Mouse (Mus musculus) MEL (cell line): ENCODE results near the gene Pan2. TPM values are rescaled to one million over a fixed set of nuclear protein-coding genes. Genes with fewer than 3 reads are reported as not detected.
"Not testable (repeated sequence)": the region's sequence is repeated elsewhere in the genome, so short reads cannot be mapped to it uniquely, and the experiment has no call there.

ENCODE experiments used
- DNase-seq: peaks from one replicate; pipeline ENCODE4 v3.0.0; 2011; ENCODE audit warnings: low read depth, low spot score
- H3K27ac ChIP-seq: 2 replicates; pipeline ENCODE4 v1.5.1; 2012; ENCODE audit warnings: low read depth, mild to moderate bottlenecking, control low read depth, low read length, moderate library complexity; ENCODE audit not compliant: control insufficient read depth
- H3K27me3 ChIP-seq, 2 experiments: fragments of 150-350 bp in 1 of 2; sonication (generic) in 1 of 2; 2 replicates each; pipeline ENCODE4 v1.6.1; 2012; ENCODE audit warnings: low read length in 2 of 2, mild to moderate bottlenecking in 2 of 2, improper control_type of control experiment in 1 of 2, moderate library complexity in 1 of 2; ENCODE audit not compliant: insufficient read depth in 2 of 2, control insufficient read depth in 1 of 2
- H3K36me3 ChIP-seq, 2 experiments: 2 replicates each; pipeline ENCODE4 v1.6.1; 2012 to 2014; ENCODE audit warnings: low read length in 2 of 2, improper control_type of control experiment in 1 of 2, inconsistent platforms in 1 of 2, mild to moderate bottlenecking in 1 of 2; ENCODE audit not compliant: insufficient read depth in 2 of 2, control insufficient read depth in 1 of 2
- H3K4me1 ChIP-seq, 2 experiments: fragments of 150-350 bp in 1 of 2; sonication (generic) in 1 of 2; 2 replicates each; pipeline ENCODE4 v1.6.1; 2012; ENCODE audit warnings: low read length in 2 of 2, improper control_type of control experiment in 1 of 2, mild to moderate bottlenecking in 1 of 2; ENCODE audit not compliant: insufficient read depth in 2 of 2, control insufficient read depth in 1 of 2
- H3K4me3 ChIP-seq, 2 experiments: fragments of 150-350 bp in 1 of 2; sonication (generic) in 1 of 2; 2 replicates each; pipeline ENCODE4 v1.5.1; 2012; ENCODE audit warnings: low read depth in 2 of 2, low read length in 2 of 2, mild to moderate bottlenecking in 2 of 2, moderate library complexity in 2 of 2, control low read depth in 1 of 2, improper control_type of control experiment in 1 of 2; ENCODE audit not compliant: control insufficient read depth in 1 of 2, insufficient read depth in 1 of 2
- H3K79me2 ChIP-seq: 2 replicates; pipeline ENCODE4 v1.6.1; 2012; ENCODE audit warnings: mild to moderate bottlenecking, low read length, moderate library complexity; ENCODE audit not compliant: control insufficient read depth, poor library complexity, insufficient read depth
- H3K9ac ChIP-seq: 2 replicates; pipeline ENCODE4 v1.6.1; 2012; ENCODE audit warnings: low read depth, mild to moderate bottlenecking, control low read depth, low read length, moderate library complexity; ENCODE audit not compliant: control insufficient read depth, poor library complexity, severe bottlenecking
- H3K9me3 ChIP-seq: fragments of 150-350 bp; sonication (generic); replicated peaks from 2 replicates; pipeline ENCODE4 v1.6.1; 2012; ENCODE audit warnings: mild to moderate bottlenecking, low read length, improper control_type of control experiment, moderate library complexity; ENCODE audit not compliant: insufficient read depth
- BHLHE40 ChIP-seq: IDR thresholded peaks from 2 replicates; pipeline ENCODE4 v1.6.1; 2012; ENCODE audit warnings: low read depth, mild to moderate bottlenecking, inconsistent platforms, low read length, improper control_type of control experiment, borderline replicate concordance
- CHD2 ChIP-seq: IDR thresholded peaks from 2 replicates; pipeline ENCODE4 v1.6.1; 2011; ENCODE audit warnings: low read length, improper control_type of control experiment
- E2F4 ChIP-seq: IDR thresholded peaks from 2 replicates; pipeline ENCODE4 v1.6.1; 2011; ENCODE audit warnings: low read depth, low read length, improper control_type of control experiment, borderline replicate concordance
- ELF1 ChIP-seq: IDR thresholded peaks from 2 replicates; pipeline ENCODE4 v1.6.1; 2014; ENCODE audit warnings: low read depth, mild to moderate bottlenecking, inconsistent platforms, low read length, improper control_type of control experiment, moderate library complexity
- GABPA ChIP-seq: IDR thresholded peaks from 2 replicates; pipeline ENCODE4 v1.6.1; 2012; ENCODE audit warnings: low read depth, mild to moderate bottlenecking, inconsistent platforms, low read length, improper control_type of control experiment, moderate library complexity
- HCFC1 ChIP-seq: IDR thresholded peaks from 2 replicates; pipeline ENCODE4 v1.6.1; 2012; ENCODE audit warnings: low read depth, mild to moderate bottlenecking, inconsistent platforms, low read length, improper control_type of control experiment, moderate library complexity
- JUND ChIP-seq: IDR thresholded peaks from 2 replicates; pipeline ENCODE4 v1.6.1; 2011; ENCODE audit warnings: low read depth, mild to moderate bottlenecking, improper control_type of control experiment, low read length
- KAT2A ChIP-seq: conservative IDR thresholded peaks from 2 replicates; pipeline ENCODE4 v1.6.1; 2012; ENCODE audit warnings: low read depth, low read length, improper control_type of control experiment, inconsistent platforms
- MAFK ChIP-seq: IDR thresholded peaks from 2 replicates; pipeline ENCODE4 v1.6.1; 2011; ENCODE audit warnings: low read depth, mild to moderate bottlenecking, low read length, improper control_type of control experiment, borderline replicate concordance
- MAX ChIP-seq: IDR thresholded peaks from 2 replicates; pipeline ENCODE4 v1.6.1; 2011; ENCODE audit warnings: low read length, improper control_type of control experiment
- MAZ ChIP-seq: IDR thresholded peaks from 2 replicates; pipeline ENCODE4 v1.6.1; 2012; ENCODE audit warnings: low read depth, mild to moderate bottlenecking, inconsistent platforms, low read length, improper control_type of control experiment
- MEF2A ChIP-seq: IDR thresholded peaks from 2 replicates; pipeline ENCODE4 v1.6.1; 2014; ENCODE audit warnings: low read depth, mild to moderate bottlenecking, inconsistent platforms, low read length, improper control_type of control experiment; ENCODE audit not compliant: poor library complexity, insufficient replicate concordance, severe bottlenecking; ENCODE audit errors: extremely low read depth
- MXI1 ChIP-seq: IDR thresholded peaks from 2 replicates; pipeline ENCODE4 v1.6.1; 2011; ENCODE audit warnings: mild to moderate bottlenecking, low read depth, low read length, improper control_type of control experiment
- MYC ChIP-seq: IDR thresholded peaks from 2 replicates; pipeline ENCODE4 v1.6.1; 2011; ENCODE audit warnings: low read depth, mild to moderate bottlenecking, low read length, improper control_type of control experiment, moderate library complexity
- NELFE ChIP-seq: IDR thresholded peaks from 2 replicates; pipeline ENCODE4 v1.6.1; 2011; ENCODE audit warnings: low read depth, low read length, improper control_type of control experiment
- POLR2AphosphoS2 ChIP-seq: IDR thresholded peaks from 2 replicates; pipeline ENCODE4 v1.6.1; 2011; ENCODE audit warnings: low read length, improper control_type of control experiment
- POLR2AphosphoS5 ChIP-seq: IDR thresholded peaks from 2 replicates; pipeline ENCODE4 v1.6.1; 2012; ENCODE audit warnings: low read depth, borderline replicate concordance, mild to moderate bottlenecking, inconsistent platforms, low read length, moderate library complexity, mixed read lengths
- RAD21 ChIP-seq: IDR thresholded peaks from 2 replicates; pipeline ENCODE4 v1.6.1; 2011; ENCODE audit warnings: mild to moderate bottlenecking, low read depth, low read length, improper control_type of control experiment
- RCOR1 ChIP-seq: IDR thresholded peaks from 2 replicates; pipeline ENCODE4 v1.6.1; 2012; ENCODE audit warnings: low read depth, mild to moderate bottlenecking, inconsistent platforms, low read length, improper control_type of control experiment
- SIN3A ChIP-seq: IDR thresholded peaks from 2 replicates; pipeline ENCODE4 v1.6.1; 2012; ENCODE audit warnings: low read length, improper control_type of control experiment, inconsistent platforms
- SMC3 ChIP-seq: IDR thresholded peaks from 2 replicates; pipeline ENCODE4 v1.6.1; 2011; ENCODE audit warnings: low read depth, low read length, improper control_type of control experiment
- TAL1 ChIP-seq: IDR thresholded peaks from 2 replicates; pipeline ENCODE4 v1.6.1; 2012; ENCODE audit warnings: mild to moderate bottlenecking, inconsistent platforms, low read length, moderate library complexity, mixed read lengths
- TBP ChIP-seq: IDR thresholded peaks from 2 replicates; pipeline ENCODE4 v1.8.0; 2011; ENCODE audit warnings: low read depth, low read length, improper control_type of control experiment
- TCF12 ChIP-seq: IDR thresholded peaks from 2 replicates; pipeline ENCODE4 v1.6.1; 2014; ENCODE audit warnings: low read depth, mild to moderate bottlenecking, inconsistent platforms, low read length, improper control_type of control experiment, moderate library complexity
- UBTF ChIP-seq: IDR thresholded peaks from 2 replicates; pipeline ENCODE4 v1.6.1; 2012; ENCODE audit warnings: low read depth, mild to moderate bottlenecking, inconsistent platforms, low read length, improper control_type of control experiment, moderate library complexity, borderline replicate concordance; ENCODE audit not compliant: insufficient read depth
- USF2 ChIP-seq, 2 experiments: IDR thresholded peaks; 2 replicates each; pipeline ENCODE4 v1.6.1; 2011 to 2012; ENCODE audit warnings: improper control_type of control experiment in 2 of 2, low read length in 2 of 2, borderline replicate concordance in 1 of 2, inconsistent platforms in 1 of 2, low read depth in 1 of 2, mild to moderate bottlenecking in 1 of 2; ENCODE audit not compliant: insufficient read depth in 1 of 2
- ZKSCAN1 ChIP-seq: IDR thresholded peaks from 2 replicates; pipeline ENCODE4 v1.6.1; 2012; ENCODE audit warnings: low read depth, mild to moderate bottlenecking, inconsistent platforms, low read length, improper control_type of control experiment, moderate library complexity
- ZMIZ1 ChIP-seq: IDR thresholded peaks from 2 replicates; pipeline ENCODE4 v1.6.1; 2012; ENCODE audit warnings: low read depth, mild to moderate bottlenecking, inconsistent platforms, low read length, improper control_type of control experiment, moderate library complexity
- ZNF384 ChIP-seq: IDR thresholded peaks from 2 replicates; pipeline ENCODE4 v1.6.1; 2012; ENCODE audit warnings: low read depth, mild to moderate bottlenecking, inconsistent platforms, low read length, improper control_type of control experiment
- polyA plus RNA-seq, 2 experiments: library from polyadenylated mRNA; stranded (reverse) in 1 of 2; unstranded in 1 of 2; fragments of >175 nt in 1 of 2; fragments of >200 nt in 1 of 2; gene quantifications; 2 replicates each; pipeline versions ENCODE4 v1.2.1 to v1.2.4; 2012; ENCODE audit warnings: low replicate concordance in 2 of 2, low read depth in 1 of 2; ENCODE audit not compliant: insufficient read length in 2 of 2, insufficient read depth in 1 of 2, missing spikeins in 1 of 2
- total RNA-seq: library from RNA; depleted of rRNA; stranded (reverse); fragments of 300-350 nt; gene quantifications from 2 replicates; pipeline ENCODE4 v1.2.3, GENCODE M21; 2012

The Pan2 gene
- total and polyA plus RNA-seq, 3 experiments = 6.8 to 28.6 TPM; not detected in 1

- DNase-seq = peak; percentile 48
- not testable (repeated sequence) for H3K9me3 ChIP-seq, H3K9ac ChIP-seq, H3K27me3 ChIP-seq, H3K27ac ChIP-seq, H3K79me2 ChIP-seq, H3K4me3 ChIP-seq
- TF ChIP-seq TBP = peak; percentile 95
- peak; percentile 58 for TF ChIP-seq ZNF384
- peaks cover 10 to 27% of the 10 kb centered on the region in 2 experiments for H3K4me1 ChIP-seq
- H3K36me3 ChIP-seq = peaks cover 0 to 30% of the 10 kb centered on the region in 2 experiments; a peak in 2 of 4 replicates
These were observed 29.5 kb downstream of the Pan2 start for GRCm38 (mm10) chr10:128332358-128333249.

GRCm38 (mm10) chr10:128335582-128335981 is 32.4 kb downstream of the Pan2 start:
- Histone ChIP-seq H3K36me3 (peaks cover 0 to 49% of the 10 kb centered on the region in 2 experiments; a peak in 2 of 4 replicates), H3K27me3 (no peaks in the 10 kb centered on the region), H3K9ac (peak overlapping the region; percentile 44; the same call in 1 of the 2 replicates), H3K4me3 (peak overlapping the region in 1 of 2 experiments; percentile 7; a peak in 1 of 4 replicates), H3K27ac (peak overlapping the region; percentile 98; the same call in 1 of the 2 replicates), H3K79me2 (peaks cover 29% of the 10 kb centered on the region), H3K9me3 (no peaks in the 10 kb centered on the region), H3K4me1 (peaks cover 10 to 43% of the 10 kb centered on the region in 2 experiments)
- DNase-seq = peak; percentile 91
- peak; percentile 85 for TF ChIP-seq SMC3
- no peak for TF ChIP-seq ELF1
- no peak for TF ChIP-seq ZMIZ1
- peak; percentile 82; the same call in 1 of the 2 replicates for TF ChIP-seq SIN3A
- TF ChIP-seq MAZ = no peak
- 0 out of 2 replicates have a peak, but pooled peaks have one; percentile 40 for TF ChIP-seq MXI1
- no peak for TF ChIP-seq TCF12
- no peak for TF ChIP-seq GABPA
- TF ChIP-seq JUND = peak; percentile 90
- TF ChIP-seq UBTF = no peak
- TF ChIP-seq POLR2AphosphoS2 = no peak
- peak; percentile 70 for TF ChIP-seq HCFC1
- no peak for TF ChIP-seq MAFK
- TF ChIP-seq RCOR1 = no peak
- peak; percentile 75 for TF ChIP-seq RAD21
- no peak for TF ChIP-seq BHLHE40
- TF ChIP-seq ZKSCAN1 = no peak
- TF ChIP-seq TBP = no peak
- no peak for TF ChIP-seq POLR2AphosphoS5
- no peak for TF ChIP-seq USF2 (IDR thresholded peaks at IDR 0.05; ENCODE audit: borderline replicate concordance in 1 of 2, insufficient read depth in 1 of 2, low read depth in 1 of 2, low read length in 2 of 2)
- TF ChIP-seq MEF2A = no peak
- no peak for TF ChIP-seq MAX
- TF ChIP-seq CHD2 = no peak
- no peak for TF ChIP-seq KAT2A
- TF ChIP-seq NELFE = no peak
- no peak for TF ChIP-seq E2F4
- TF ChIP-seq MYC = 0 out of 2 replicates have a peak, but pooled peaks have one; percentile 18
- TF ChIP-seq ZNF384 = peak; percentile 50; the same call in 1 of the 2 replicates
- TF ChIP-seq TAL1 = no peak
